Mouse (Mus musculus) limb, embryonic 15.5 days (tissue): Measurements from ENCODE around the gene Defb28. TPM values are rescaled to one million over a fixed set of nuclear protein-coding genes. Genes with fewer than 3 reads are reported as not detected.

Experiments
- ATAC-seq: fragments of 200-750 bp; cut with Nextera tagmentation; 2 replicates; pipeline ENCODE4 v1.8.0; 2017; ENCODE audit warnings: low read depth, moderate TSS enrichment; ENCODE audit not compliant: insufficient number of reproducible peaks, low FRiP score, low TSS enrichment
- H3K27ac ChIP-seq: fragments of 300-500 bp; sonication (generic); 2 replicates; pipeline ENCODE4 v1.5.1; 2015; ENCODE audit warnings: moderate library complexity, mild to moderate bottlenecking, inconsistent platforms
- H3K27me3 ChIP-seq: fragments of 300-500 bp; sonication (generic); 2 replicates; pipeline ENCODE4 v1.6.1; 2015; ENCODE audit warnings: inconsistent platforms
- H3K36me3 ChIP-seq: fragments of 300-500 bp; sonication (generic); 2 replicates; pipeline ENCODE4 v1.6.1; 2015; ENCODE audit warnings: inconsistent platforms
- H3K4me1 ChIP-seq: fragments of 300-500 bp; sonication (generic); 2 replicates; pipeline ENCODE4 v1.6.1; 2015; ENCODE audit warnings: inconsistent platforms
- H3K4me2 ChIP-seq: fragments of 300-500 bp; sonication (generic); 2 replicates; pipeline ENCODE4 v1.6.1; 2015; ENCODE audit warnings: mild to moderate bottlenecking, inconsistent platforms
- H3K4me3 ChIP-seq: fragments of 300-500 bp; sonication (generic); 2 replicates; pipeline ENCODE4 v1.5.1; 2015; ENCODE audit warnings: mild to moderate bottlenecking, inconsistent platforms
- H3K9ac ChIP-seq: fragments of 300-500 bp; sonication (generic); 2 replicates; pipeline ENCODE4 v1.6.1; 2015; ENCODE audit warnings: inconsistent platforms
- H3K9me3 ChIP-seq: fragments of 300-500 bp; sonication (generic); 2 replicates; pipeline ENCODE4 v1.6.1; 2016; ENCODE audit warnings: inconsistent platforms
- WGBS: fragments of 180-500 bp; shearing (Covaris S2); methylation state at CpG from one replicate; pipeline ENCODE4 v1.1.7; 2015; 5-methylcytosine and 5-hydroxymethylcytosine counted together
- polyA plus RNA-seq: library from polyadenylated mRNA; unstranded; fragments of >200 nt; fragmentation: Nextera tagmentation; extraction: Ambion mirVana; gene quantifications from 2 replicates; pipeline ENCODE4 v1.2.1, GENCODE M21; 2015

Gene Defb28
- polyA plus RNA-seq, 1 experiment from 2014 or later = not detected

GRCm38 (mm10) chr2:152570313-152570712 lies 52.3 kb downstream of the Defb28 start:
- Histone ChIP-seq H3K9ac (no peak overlapping the region), H3K4me3 (no peak overlapping the region), H3K36me3 (no peaks in the 10 kb centered on the region), H3K9me3 (no peaks in the 10 kb centered on the region), H3K4me2 (no peak overlapping the region), H3K4me1 (no peaks in the 10 kb centered on the region), H3K27ac (no peak overlapping the region), H3K27me3 (no peaks in the 10 kb centered on the region)
- ATAC-seq = no peak
- WGBS = 75% methylated on average over 6 of the region's 6 CpGs

Other genes starting within 250 kb of the Defb28 start
- gene Tbc1d20, start 224.4 kb upstream of the Defb28 start, polyA plus RNA-seq = 43.5 and 48.0 TPM in 2 replicates
- 86.3 and 91.7 TPM in 2 replicates for gene Rbck1, start 185.6 kb upstream of the Defb28 start, polyA plus RNA-seq
- 2.9 and 4.5 TPM in 2 replicates for gene Trib3, start 174.2 kb upstream of the Defb28 start, polyA plus RNA-seq
- gene Nrsn2, start 141.6 kb upstream of the Defb28 start, polyA plus RNA-seq = 1.0 and 1.5 TPM in 2 replicates
- gene Sox12, start 120.2 kb upstream of the Defb28 start, polyA plus RNA-seq = 5.2 and 6.6 TPM in 2 replicates
- 28.5 and 35.0 TPM in 2 replicates for gene Zcchc3, start 103.2 kb upstream of the Defb28 start, polyA plus RNA-seq
- gene 6820408C15Rik, start 102.7 kb upstream of the Defb28 start, polyA plus RNA-seq = 0.10 TPM in 1 of 2 replicates, not detected in the other
- gene Defb23, start 53.6 kb upstream of the Defb28 start, polyA plus RNA-seq = not detected in 2 replicates
- gene Defb20, start 41.2 kb upstream of the Defb28 start, polyA plus RNA-seq = not detected in 2 replicates
- gene Defb22, start 28.1 kb upstream of the Defb28 start, polyA plus RNA-seq = not detected in 2 replicates
- not detected in 2 replicates for gene Defb26, start 6.6 kb upstream of the Defb28 start, polyA plus RNA-seq
- gene Defb29, start 21.8 kb downstream of the Defb28 start, polyA plus RNA-seq = not detected in 2 replicates
- not detected in 2 replicates for gene Gm17416, start 51.1 kb downstream of the Defb28 start, polyA plus RNA-seq
- not detected in 2 replicates for gene Defb21, start 54.5 kb downstream of the Defb28 start, polyA plus RNA-seq
- gene Defb19, start 62.1 kb downstream of the Defb28 start, polyA plus RNA-seq = not detected in 2 replicates
- gene Defb45, start 81.1 kb downstream of the Defb28 start, polyA plus RNA-seq = not detected in 2 replicates
- not detected in 2 replicates for gene Defb36, start 86.1 kb downstream of the Defb28 start, polyA plus RNA-seq
- 0.92 and 1.1 TPM in 2 replicates for gene Defb25, start 104.8 kb downstream of the Defb28 start, polyA plus RNA-seq
- gene Rem1, start 108.7 kb downstream of the Defb28 start, polyA plus RNA-seq = 5.2 and 7.4 TPM in 2 replicates
- 143 and 150 TPM in 2 replicates for gene H13, start 151.2 kb downstream of the Defb28 start, polyA plus RNA-seq
- gene Mcts2, start 168.8 kb downstream of the Defb28 start, polyA plus RNA-seq = 22.0 and 24.2 TPM in 2 replicates
- gene Id1, start 218.0 kb downstream of the Defb28 start, polyA plus RNA-seq = 167 and 168 TPM in 2 replicates
- gene Cox4i2, start 235.9 kb downstream of the Defb28 start, polyA plus RNA-seq = 33.9 and 36.2 TPM in 2 replicates